Mouse (Mus musculus) lung, adult 18-20 months (tissue): ENCODE results near the gene Nek11.

Source experiments
- DNase-seq, 2 experiments: peaks; one replicate each; pipeline ENCODE4 v3.0.0; 2022; ENCODE audit warnings: mixed read lengths in 2 of 2

The Nek11 gene

GRCm38 (mm10) chr9:105309553-105310281 is 85.6 kb downstream of the Nek11 start:
- DNase-seq = no peak

DNA sequence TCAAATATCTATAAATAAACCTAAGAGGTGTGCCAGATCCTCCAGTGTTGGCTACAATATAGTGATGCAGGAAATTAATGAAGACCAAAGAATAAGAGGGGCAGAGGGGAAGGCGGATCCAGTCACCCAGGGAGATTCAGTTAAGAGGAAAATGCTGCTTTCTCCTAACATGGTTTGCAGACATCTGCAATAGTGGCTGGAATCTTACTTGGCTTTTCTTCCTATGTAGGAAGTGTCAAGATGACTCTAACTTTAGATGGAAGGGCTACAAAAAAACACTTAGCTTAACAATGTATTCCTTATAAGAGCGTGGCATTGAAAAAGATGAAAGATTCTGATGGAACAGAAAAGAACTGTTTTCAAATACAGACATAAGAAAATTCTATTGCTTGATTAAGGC is 89.3 kb downstream of the Nek11 start:
- no peak for DNase-seq

GRCm38 (mm10) chr9:105302230-105302629 is 93.1 kb downstream of the Nek11 start:
- DNase-seq = peak in 1 of 2 experiments; percentile 2

DNA sequence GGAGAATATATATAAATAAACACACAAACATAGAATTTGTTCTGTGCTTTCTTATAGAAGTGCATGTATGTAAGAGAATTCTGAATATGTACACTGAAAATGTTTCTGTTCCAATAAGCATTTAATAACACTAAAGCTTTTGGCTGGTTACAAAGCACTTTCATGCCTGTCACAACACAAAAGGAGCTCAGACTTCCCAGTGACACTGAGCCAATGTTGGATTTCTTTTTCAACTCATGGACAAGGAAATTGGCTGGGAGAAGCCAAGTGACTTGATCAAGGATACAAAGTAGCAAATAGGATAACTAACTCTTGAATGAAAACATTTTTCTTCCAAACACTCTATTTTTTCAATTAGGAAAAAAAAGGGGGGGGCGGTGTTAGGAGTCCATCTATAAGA is 93.9 kb downstream of the Nek11 start:
- DNase-seq = no peak

DNA sequence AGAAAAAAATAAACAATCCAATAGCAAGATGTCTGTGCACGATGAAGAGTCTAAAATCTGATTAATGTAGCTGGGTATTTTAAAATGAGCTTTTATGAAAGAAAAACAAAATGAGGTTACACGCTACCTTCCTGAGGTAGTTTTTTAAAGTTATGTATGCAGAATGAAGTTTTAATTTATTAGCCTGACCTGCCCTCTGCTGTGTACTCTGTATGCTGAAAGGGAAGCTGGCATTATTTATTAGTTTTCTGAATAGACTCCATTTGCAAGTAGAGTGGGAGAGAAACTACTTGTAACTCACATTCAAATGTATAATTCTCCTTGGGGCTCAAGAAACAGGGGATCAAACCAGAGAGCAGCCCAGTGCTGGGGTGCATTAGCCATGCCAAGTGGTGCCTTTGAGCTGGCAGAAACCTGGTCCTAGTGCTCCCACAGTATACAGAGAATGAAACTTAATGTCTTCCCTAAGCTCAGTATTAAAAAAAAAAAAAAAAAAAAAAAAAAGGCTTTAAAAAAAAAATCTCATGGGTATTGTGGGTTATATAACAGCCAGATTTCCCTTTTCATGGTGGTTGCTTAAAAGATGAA is 94.5 kb downstream of the Nek11 start:
- no peak for DNase-seq

- no peak for DNase-seq
Observed at GRCm38 (mm10) chr9:105284670-105285069, 110.7 kb downstream of the Nek11 start.

GRCm38 (mm10) chr9:105282725-105283124 is 112.6 kb downstream of the Nek11 start:
- DNase-seq = peak in 1 of 2 experiments; percentile 5

- no peak for DNase-seq
Observed at GRCm38 (mm10) chr9:105274925-105275324, 120.4 kb downstream of the Nek11 start.

DNA sequence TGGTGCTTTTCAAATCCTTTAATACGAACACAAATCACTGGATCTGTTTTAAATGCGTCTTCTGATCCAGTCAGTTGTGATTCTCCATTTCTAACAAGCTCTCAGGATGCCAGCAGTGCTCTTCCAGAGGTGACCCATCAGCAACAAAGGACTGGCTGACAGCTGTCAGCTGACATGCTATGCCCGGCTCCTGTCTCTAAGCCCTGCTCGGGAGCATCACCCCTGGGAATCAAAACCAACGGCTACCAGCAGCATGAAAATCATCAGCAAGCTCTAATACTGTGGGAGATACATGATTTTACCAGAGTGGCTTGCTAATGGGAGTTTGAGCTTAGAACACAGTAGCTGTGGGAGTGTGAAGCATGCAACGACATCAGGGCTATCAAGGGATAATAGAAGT is 121.0 kb downstream of the Nek11 start:
- DNase-seq = no peak

- DNase-seq = peak in 1 of 2 experiments; percentile 0
Observed at GRCm38 (mm10) chr9:105272241-105272640, 123.1 kb downstream of the Nek11 start.

GRCm38 (mm10) chr9:105263140-105263539 is 132.2 kb downstream of the Nek11 start:
- no peak for DNase-seq

DNA sequence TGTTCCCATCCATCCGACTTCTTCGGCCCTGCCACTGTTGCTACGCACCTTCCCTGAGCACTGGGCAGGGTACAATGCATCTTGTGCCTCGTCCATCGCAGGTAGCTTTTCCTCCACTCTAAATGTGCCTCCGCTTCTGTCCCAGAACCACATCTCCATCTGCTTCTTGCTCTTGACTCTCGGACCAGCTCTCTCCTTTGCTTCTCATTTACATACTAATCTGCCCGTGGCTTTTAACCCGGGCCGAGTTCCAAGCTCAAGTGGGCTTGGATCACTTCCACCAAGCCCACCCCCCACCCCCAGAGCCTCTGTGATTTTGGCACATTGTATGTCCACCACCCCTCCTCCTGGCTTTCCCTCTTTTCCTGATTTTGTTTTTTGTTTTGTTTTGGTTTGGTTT is 137.7 kb downstream of the Nek11 start:
- DNase-seq = no peak

DNA sequence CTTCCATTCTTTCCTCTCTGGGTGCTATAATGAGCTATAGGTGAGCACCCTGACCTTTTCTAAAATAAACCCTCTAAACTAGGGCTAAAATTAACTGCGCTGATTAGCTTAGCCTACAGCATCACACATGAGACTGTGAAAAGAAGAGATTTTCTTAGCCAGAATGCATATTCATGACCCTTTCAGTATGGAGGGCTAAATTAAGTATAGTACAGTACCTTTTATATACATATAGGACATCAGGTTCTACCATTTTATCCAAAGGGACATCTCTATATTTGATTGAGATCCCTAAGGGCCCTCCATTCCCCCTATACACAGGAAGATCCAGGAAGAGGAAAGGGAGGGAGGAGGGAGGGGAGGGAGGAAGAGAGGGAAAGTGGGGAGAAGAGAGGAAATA is 141.2 kb downstream of the Nek11 start:
- DNase-seq = no peak

GRCm38 (mm10) chr9:105252349-105253041 is 142.8 kb downstream of the Nek11 start:
- no peak for DNase-seq

DNA sequence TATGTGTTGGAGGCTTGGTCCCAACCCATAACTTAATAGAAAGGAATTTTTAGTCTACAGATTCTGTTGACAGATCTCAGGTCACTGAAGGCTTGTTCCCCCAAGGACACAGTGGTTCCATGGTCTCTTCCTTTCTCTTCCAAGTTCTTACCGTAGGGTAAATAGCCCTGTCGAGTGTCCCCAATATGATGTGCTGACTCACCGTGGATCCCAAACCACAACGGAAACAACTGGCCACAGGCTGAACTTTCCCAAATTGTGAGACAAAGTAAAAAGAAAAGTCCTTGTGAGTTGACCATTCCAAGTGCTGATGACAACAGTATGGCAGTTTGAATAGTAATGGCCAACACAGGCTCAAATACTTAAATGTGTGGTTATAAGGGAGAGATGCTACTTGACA is 144.1 kb downstream of the Nek11 start:
- DNase-seq = no peak

- DNase-seq = no peak
Observed at GRCm38 (mm10) chr9:105244024-105244423, 151.3 kb downstream of the Nek11 start.

DNA sequence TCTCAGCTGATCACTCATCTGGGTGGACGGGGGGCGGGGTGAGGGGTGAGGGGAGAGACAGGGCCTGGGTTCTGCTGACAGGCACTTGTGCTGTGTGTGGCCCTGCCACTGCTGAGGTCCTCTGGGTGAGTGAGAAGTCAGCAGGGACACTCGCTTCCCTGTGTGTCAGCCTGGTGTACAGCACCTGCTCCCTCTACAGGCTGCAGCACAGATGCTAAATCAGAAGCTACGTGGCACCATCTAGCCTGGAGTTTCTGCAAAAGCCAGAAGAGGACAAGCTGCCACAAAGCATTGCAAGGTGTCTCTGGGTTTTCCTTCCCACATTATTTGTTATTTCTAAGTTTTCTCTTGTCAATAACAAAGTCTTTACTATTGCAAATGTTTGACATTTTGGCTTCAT is 180.9 kb downstream of the Nek11 start:
- no peak for DNase-seq

- no peak for DNase-seq
Observed at GRCm38 (mm10) chr9:105200305-105200704, 195.0 kb downstream of the Nek11 start.

- no peak for DNase-seq
Observed at GRCm38 (mm10) chr9:105186725-105187124, 208.6 kb downstream of the Nek11 start.

- no peak for DNase-seq
Observed at GRCm38 (mm10) chr9:105182392-105182791, 212.9 kb downstream of the Nek11 start.

GRCm38 (mm10) chr9:105144992-105145391 is 250.3 kb downstream of the Nek11 start, which contains the start of gene 1700080E11Rik:
TSS of gene 1700080E11Rik (minus strand) at chr9:105145092.
- no peak for DNase-seq

- no peak for DNase-seq
Observed at GRCm38 (mm10) chr9:105139204-105139603, 256.1 kb downstream of the Nek11 start.

DNA sequence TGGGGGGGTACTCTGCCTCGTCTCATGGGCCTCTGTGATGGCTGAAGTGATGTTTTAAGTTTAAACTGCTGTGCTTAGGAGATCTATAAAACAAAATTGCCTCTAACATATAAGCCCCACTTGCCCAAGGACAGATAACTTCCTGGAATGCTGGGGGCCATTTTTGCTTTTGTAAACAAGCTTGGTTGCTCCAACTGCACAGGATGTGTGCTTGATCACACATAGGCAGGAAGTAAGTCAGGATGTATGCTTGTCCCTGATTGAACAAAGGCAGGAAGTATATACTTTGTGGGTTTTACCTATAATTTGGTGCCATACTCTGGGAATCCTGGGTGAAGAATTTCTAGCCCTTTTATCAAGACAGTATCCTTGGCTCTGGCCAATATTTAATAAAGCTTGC is 258.9 kb downstream of the Nek11 start:
- DNase-seq = no peak

- DNase-seq = no peak
Observed at GRCm38 (mm10) chr9:105134536-105134935, 260.8 kb downstream of the Nek11 start.
